Mouse (Mus musculus) ES-E14 (cell line): ENCODE measurements around the gene Snrpn. TPM values are rescaled to one million over a fixed set of nuclear protein-coding genes. Genes with fewer than 3 reads are reported as not detected.
A peak's percentile ranks its signal among the peaks of the same experiment; 100 is the strongest.

Experiments used
- DNase-seq: peaks from one replicate; pipeline ENCODE4 v3.0.0-alpha.2; 2013; ENCODE audit warnings: low read depth, low spot score
- H3K27ac ChIP-seq: 2 replicates; pipeline ENCODE4 v1.5.1; 2012; ENCODE audit warnings: low read depth, mild to moderate bottlenecking, low read length, moderate library complexity, mixed read lengths; ENCODE audit not compliant: poor library complexity, insufficient read depth, severe bottlenecking
- H3K36me3 ChIP-seq: 2 replicates; pipeline ENCODE4 v1.6.1; 2012; ENCODE audit warnings: mild to moderate bottlenecking, low read length, moderate library complexity, mixed read lengths; ENCODE audit not compliant: control insufficient read depth, poor library complexity, insufficient read depth, severe bottlenecking
- H3K4me1 ChIP-seq, 2 experiments: fragments of 150-350 bp in 1 of 2; sonication (generic) in 1 of 2; 2 replicates each; pipeline ENCODE4 v1.6.1; 2012; ENCODE audit warnings: low read length in 2 of 2, mild to moderate bottlenecking in 1 of 2, mixed read lengths in 1 of 2; ENCODE audit not compliant: control insufficient read depth in 2 of 2, insufficient read depth in 2 of 2, poor library complexity in 1 of 2
- H3K4me3 ChIP-seq, 2 experiments: fragments of 150-350 bp in 1 of 2; sonication (generic) in 1 of 2; 2 replicates each; pipeline ENCODE4 v1.5.1; 2012; ENCODE audit warnings: low read length in 2 of 2, low read depth in 1 of 2, mild to moderate bottlenecking in 1 of 2, mixed read lengths in 1 of 2; ENCODE audit not compliant: insufficient read depth in 1 of 2, poor library complexity in 1 of 2, severe bottlenecking in 1 of 2
- H3K9ac ChIP-seq: 2 replicates; pipeline ENCODE4 v1.6.1; 2012; ENCODE audit warnings: low read depth, mild to moderate bottlenecking, low read length, mixed read lengths; ENCODE audit not compliant: poor library complexity, insufficient read depth, severe bottlenecking
- H3K9me3 ChIP-seq: fragments of 150-350 bp; sonication (generic); 2 replicates; pipeline ENCODE4 v1.6.1; 2012; ENCODE audit warnings: low read depth, mild to moderate bottlenecking, low read length; ENCODE audit not compliant: control insufficient read depth, insufficient read depth
- CHD2 ChIP-seq: IDR thresholded peaks from 2 replicates; pipeline ENCODE4 v1.6.1; 2014; ENCODE audit warnings: mild to moderate bottlenecking, low read depth, low read length, inconsistent platforms
- HCFC1 ChIP-seq: IDR thresholded peaks from 2 replicates; pipeline ENCODE4 v1.6.1; 2012; ENCODE audit warnings: low read length, inconsistent platforms, borderline replicate concordance; ENCODE audit not compliant: insufficient read depth
- MAFK ChIP-seq: IDR thresholded peaks from 2 replicates; pipeline ENCODE4 v1.6.1; 2014; ENCODE audit warnings: mild to moderate bottlenecking, low read depth, low read length, inconsistent platforms; ENCODE audit not compliant: insufficient read depth
- ZC3H11A ChIP-seq: IDR thresholded peaks from 2 replicates; pipeline ENCODE4 v1.6.1; 2012; ENCODE audit warnings: low read depth, mild to moderate bottlenecking, inconsistent platforms, low read length, borderline replicate concordance
- ZNF384 ChIP-seq: IDR thresholded peaks from 2 replicates; pipeline ENCODE4 v1.6.1; 2012; ENCODE audit warnings: low read depth, low read length, inconsistent platforms
- in situ Hi-C, 2 experiments: fragments of 600-800 bp; cut with MboI; formaldehyde crosslinking; loops; one replicate each; pipeline ENCODE4 v1.15.1; 2025; ENCODE audit warnings: low sequenced_read_pairs in 2 of 2, inconsistent platforms in 1 of 2; ENCODE audit not compliant: unreplicated experiment in 2 of 2
- total RNA-seq: library from RNA; depleted of rRNA; stranded (reverse); fragments of 300-350 nt; gene quantifications from 2 replicates; pipeline ENCODE4 v1.2.3, GENCODE M21; 2012; rRNA removed

The Snrpn gene
- total RNA-seq, 1 experiment, result 87.4 TPM

- Histone ChIP-seq H3K9ac (peak overlapping the region; percentile 70), H3K27ac (peak overlapping the region; percentile 91), H3K9me3 (no peaks in the 10 kb centered on the region), H3K4me1 (no peaks in the 10 kb centered on the region), H3K36me3 (no peaks in the 10 kb centered on the region), H3K4me3 (peak overlapping the region; percentile 83 to 87)
- in situ Hi-C loops, result no loop called here
- no peak for TF ChIP-seq CHD2
- TF ChIP-seq ZNF384, result no peak
- TF ChIP-seq ZC3H11A, result no peak
- no peak for TF ChIP-seq MAFK
- TF ChIP-seq HCFC1, result no peak
- peak; percentile 50 for DNase-seq
Observed at GRCm38 (mm10) chr7:60003921-60004605, 136.0 kb downstream of the Snrpn start.

- no peaks in the 10 kb centered on the region for H3K9me3 ChIP-seq
- H3K9ac ChIP-seq, result peak overlapping the region; percentile 70
- no peaks in the 10 kb centered on the region; the same call in 1 of the 2 replicates for H3K36me3 ChIP-seq
- no peaks in the 10 kb centered on the region for H3K4me1 ChIP-seq
- peak overlapping the region; percentile 83 to 87 for H3K4me3 ChIP-seq
- in situ Hi-C loops, result no loop called here
- TF ChIP-seq MAFK (no peak), HCFC1 (no peak), ZNF384 (no peak), ZC3H11A (no peak), CHD2 (no peak)
- H3K27ac ChIP-seq, result peak overlapping the region; percentile 91
- DNase-seq, result peak; percentile 53
Observed at GRCm38 (mm10) chr7:60003006-60003865, 136.8 kb downstream of the Snrpn start.

- in situ Hi-C loops, result loop anchor here in 1 of 2 experiments (25.0 kb wide), 1 partner anchor 691 kb away; no protein-coding TSS in a partner anchor
- H3K9me3 ChIP-seq, result no peaks in the 10 kb centered on the region
- H3K9ac ChIP-seq, result no peak overlapping the region
- no peak overlapping the region for H3K4me3 ChIP-seq
- H3K27ac ChIP-seq, result no peak overlapping the region
- no peak for TF ChIP-seq ZC3H11A
- no peak for TF ChIP-seq CHD2
- TF ChIP-seq ZNF384, result no peak
- TF ChIP-seq HCFC1, result no peak
- H3K36me3 ChIP-seq, result no peaks in the 10 kb centered on the region; the same call in 1 of the 2 replicates
- no peak for DNase-seq
- no peaks in the 10 kb centered on the region for H3K4me1 ChIP-seq
Observed at GRCm38 (mm10) chr7:59978646-59979045, 161.4 kb downstream of the Snrpn start.

Other genes with a start within 250 kb of the Snrpn start
- gene Snurf, start 135.2 kb downstream of the Snrpn start, total RNA-seq, result 129 and 202 TPM in 2 replicates
- 67.4 and 104 TPM in 2 replicates for gene Gm38393, start 135.2 kb downstream of the Snrpn start, total RNA-seq